Mouse (Mus musculus) stomach, embryonic 16.5 days (tissue): ENCODE measurements around the gene Pgam1. TPM values are rescaled to one million over a fixed set of nuclear protein-coding genes. Genes with fewer than 3 reads are reported as not detected.
"Not testable (repeated sequence)": the region's sequence is repeated elsewhere in the genome, so short reads cannot be mapped to it uniquely, and the experiment has no call there.

ENCODE experiments used
- ATAC-seq: fragments of 200-750 bp; cut with Nextera tagmentation; 2 replicates; pipeline ENCODE4 v1.8.0; 2017; ENCODE audit warnings: moderate number of reproducible peaks, moderate TSS enrichment; ENCODE audit not compliant: insufficient read depth, low FRiP score
- H3K27ac ChIP-seq: fragments of 300-500 bp; sonication (generic); 2 replicates; pipeline ENCODE4 v1.5.1; 2014; ENCODE audit warnings: low read length
- H3K27me3 ChIP-seq: fragments of 300-500 bp; sonication (generic); 2 replicates; pipeline ENCODE4 v1.6.1; 2014; ENCODE audit warnings: low read length, control low read depth, mixed read lengths; ENCODE audit not compliant: control insufficient read depth, insufficient read depth
- H3K36me3 ChIP-seq: fragments of 300-500 bp; sonication (generic); 2 replicates; pipeline ENCODE4 v1.6.1; 2014; ENCODE audit warnings: low read length; ENCODE audit not compliant: control insufficient read depth, insufficient read depth
- H3K4me1 ChIP-seq: fragments of 300-500 bp; sonication (generic); 2 replicates; pipeline ENCODE4 v1.6.1; 2014; ENCODE audit warnings: low read length, control low read depth, mixed read lengths; ENCODE audit not compliant: control insufficient read depth, insufficient read depth
- H3K4me2 ChIP-seq: fragments of 300-500 bp; sonication (generic); 2 replicates; pipeline ENCODE4 v1.6.1; 2014; ENCODE audit warnings: low read depth, low read length, mixed read lengths
- H3K4me3 ChIP-seq: fragments of 300-500 bp; sonication (generic); replicated peaks from 2 replicates; pipeline ENCODE4 v1.5.1; 2014; ENCODE audit warnings: mild to moderate bottlenecking, low read length
- H3K9ac ChIP-seq: fragments of 300-500 bp; sonication (generic); 2 replicates; pipeline ENCODE4 v1.6.1; 2014; ENCODE audit warnings: low read length
- H3K9me3 ChIP-seq: fragments of 300-500 bp; sonication (generic); replicated peaks from 2 replicates; pipeline ENCODE4 v1.6.1; 2016; ENCODE audit warnings: low read length, control low read depth; ENCODE audit not compliant: control insufficient read depth
- WGBS: fragments of 180-500 bp; shearing (Covaris S2); extraction: QIAGEN DNeasy Blood & Tissue Kit; methylation state at CpG from one replicate; pipeline ENCODE4 v1.1.7; 2014; 5-methylcytosine and 5-hydroxymethylcytosine counted together
- polyA plus RNA-seq: library from polyadenylated mRNA; unstranded; fragments of >200 nt; fragmentation: Nextera tagmentation; extraction: Ambion mirVana; gene quantifications from 2 replicates; pipeline ENCODE4 v1.2.1, GENCODE M21; 2015

The Pgam1 gene
- polyA plus RNA-seq, 1 experiment from 2014 or later, result 706 TPM

GRCm38 (mm10) chr19:41906311-41907078 lies 5.2 kb upstream of the Pgam1 start:
- no peak overlapping the region for H3K4me3 ChIP-seq
- H3K9ac ChIP-seq, result no peak overlapping the region
- peaks cover 14% of the 10 kb centered on the region for H3K4me1 ChIP-seq
- H3K27ac ChIP-seq, result peak overlapping the region; percentile 85
- peak overlapping the region; percentile 6; the same call in 1 of the 2 replicates for H3K4me2 ChIP-seq
- no peaks in the 10 kb centered on the region for H3K36me3 ChIP-seq
- WGBS, result 41% methylated on average over 6 of the region's 6 CpGs
- H3K9me3 ChIP-seq, result no peaks in the 10 kb centered on the region
- peak; percentile 32; the same call in 1 of the 2 replicates for ATAC-seq
- H3K27me3 ChIP-seq, result no peaks in the 10 kb centered on the region

GRCm38 (mm10) chr19:41907079-41907760 lies 4.5 kb upstream of the Pgam1 start:
- Histone ChIP-seq H3K27ac (peak overlapping the region; percentile 85), H3K9me3 (no peaks in the 10 kb centered on the region), H3K9ac (no peak overlapping the region), H3K27me3 (no peaks in the 10 kb centered on the region), H3K4me3 (no peak overlapping the region), H3K4me1 (peaks cover 14% of the 10 kb centered on the region), H3K4me2 (peak overlapping the region; percentile 6; the same call in 1 of the 2 replicates), H3K36me3 (no peaks in the 10 kb centered on the region)
- 28% methylated on average over 8 of the region's 8 CpGs for WGBS
- ATAC-seq, result no peak

- H3K4me2 ChIP-seq, result no peak overlapping the region
- peaks cover 23% of the 10 kb centered on the region for H3K4me1 ChIP-seq
- WGBS, result 86% methylated on average over 3 of the region's 3 CpGs
- no peak overlapping the region for H3K9ac ChIP-seq
- no peak for ATAC-seq
- no peak overlapping the region for H3K27ac ChIP-seq
- no peak overlapping the region for H3K4me3 ChIP-seq
- no peaks in the 10 kb centered on the region for H3K27me3 ChIP-seq
- no peaks in the 10 kb centered on the region for H3K36me3 ChIP-seq
- no peaks in the 10 kb centered on the region for H3K9me3 ChIP-seq
Measured at GRCm38 (mm10) chr19:41908736-41909135, 3.0 kb upstream of the Pgam1 start.

- H3K4me3 ChIP-seq, result no peak overlapping the region
- peaks cover 32% of the 10 kb centered on the region for H3K4me1 ChIP-seq
- no peak overlapping the region for H3K4me2 ChIP-seq
- H3K27ac ChIP-seq, result 0 out of 2 replicates have a peak overlapping the region, but pooled peaks have one; percentile 96
- no peak overlapping the region for H3K9ac ChIP-seq
- H3K9me3 ChIP-seq, result no peaks in the 10 kb centered on the region
- 80% methylated on average over 2 of the region's 2 CpGs for WGBS
- no peak for ATAC-seq
- no peaks in the 10 kb centered on the region for H3K36me3 ChIP-seq
- H3K27me3 ChIP-seq, result no peaks in the 10 kb centered on the region
Measured at GRCm38 (mm10) chr19:41910396-41910795, 1.3 kb upstream of the Pgam1 start.

DNA sequence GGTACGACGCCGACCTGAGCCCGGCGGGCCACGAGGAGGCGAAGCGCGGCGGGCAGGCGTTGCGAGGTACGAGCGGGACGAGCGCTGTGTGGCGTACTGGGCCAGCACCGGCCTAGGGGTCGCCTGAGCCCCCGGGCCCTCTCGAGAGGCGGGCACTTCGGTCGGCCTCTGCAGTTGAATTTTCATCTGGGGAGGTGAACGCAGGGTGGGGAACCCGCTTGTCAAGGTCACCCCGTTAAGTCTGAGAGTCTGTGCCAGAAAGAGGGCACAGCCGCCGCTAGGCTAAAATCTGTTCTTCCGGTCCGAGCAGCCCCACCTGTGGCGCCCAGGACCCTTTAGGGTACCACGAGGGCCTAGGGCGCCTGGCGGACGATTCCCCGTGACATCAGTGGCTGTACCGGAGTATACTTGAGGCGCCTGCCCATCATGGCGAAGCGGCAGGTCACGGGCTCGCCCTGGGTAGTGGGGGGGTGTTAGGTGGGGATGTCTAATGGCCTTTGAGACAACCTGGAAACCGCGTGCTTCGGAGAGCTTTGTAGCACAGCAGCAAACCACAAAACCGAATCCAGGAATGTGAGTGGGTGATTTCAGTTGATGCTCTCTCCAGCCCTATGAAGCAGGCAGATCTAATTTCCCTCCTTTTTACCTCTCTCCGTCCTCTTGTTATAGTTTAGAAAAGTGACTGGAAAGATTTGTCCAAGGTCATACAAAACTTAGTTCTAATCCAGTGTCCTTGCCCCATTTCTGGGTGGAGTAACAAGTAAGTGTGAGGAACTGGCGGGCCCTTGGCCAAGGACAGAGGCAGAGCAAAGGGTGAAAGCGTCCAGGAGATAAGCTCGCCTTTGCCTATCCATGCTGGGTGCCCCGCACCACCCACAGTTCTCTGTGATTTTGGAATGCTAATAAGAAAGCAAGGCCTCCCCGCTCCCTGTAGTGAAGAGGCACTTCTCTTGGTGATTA lies 678 bp downstream of the Pgam1 start:
- WGBS, result under 1% methylated on average over 53 of the region's 53 CpGs
- Histone ChIP-seq H3K4me1 (peaks cover 24% of the 10 kb centered on the region), H3K27ac (peak overlapping the region; percentile 92), H3K27me3 (no peaks in the 10 kb centered on the region), H3K4me3 (peak overlapping the region; percentile 100), H3K36me3 (peaks cover 13% of the 10 kb centered on the region; the same call in 1 of the 2 replicates), H3K4me2 (peak overlapping the region; percentile 82), H3K9ac (peak overlapping the region; percentile 100), H3K9me3 (no peaks in the 10 kb centered on the region)
- ATAC-seq, result peak; percentile 34

- peaks cover 17% of the 10 kb centered on the region for H3K36me3 ChIP-seq
- H3K9ac ChIP-seq, result peak overlapping the region; percentile 100
- H3K9me3 ChIP-seq, result no peaks in the 10 kb centered on the region
- no peak for ATAC-seq
- peaks cover 18% of the 10 kb centered on the region for H3K4me1 ChIP-seq
- 43% methylated on average over 6 of the region's 6 CpGs for WGBS
- H3K27me3 ChIP-seq, result no peaks in the 10 kb centered on the region
- H3K4me2 ChIP-seq, result peak overlapping the region; percentile 82
- H3K27ac ChIP-seq, result peak overlapping the region; percentile 92; the same call in 1 of the 2 replicates
- H3K4me3 ChIP-seq, result peak overlapping the region; percentile 100
Measured at GRCm38 (mm10) chr19:41913774-41914591, 2.3 kb downstream of the Pgam1 start.

DNA sequence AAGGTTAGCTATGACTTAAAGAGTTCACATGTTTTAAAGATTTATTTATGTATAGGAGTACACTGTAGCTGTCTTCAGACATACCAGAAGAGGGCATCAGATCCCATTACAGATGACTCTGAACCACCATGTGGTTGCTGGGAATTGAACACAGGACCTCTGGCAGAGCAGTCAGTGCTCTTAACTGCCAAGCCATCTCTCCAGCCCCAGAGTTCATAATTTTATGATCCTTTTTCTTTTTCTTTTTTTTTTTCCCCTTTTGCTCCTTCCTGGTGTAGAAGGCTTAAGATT lies 2.8 kb downstream of the Pgam1 start:
- H3K9ac ChIP-seq, result peak overlapping the region; percentile 26; the same call in 1 of the 2 replicates
- peak overlapping the region; percentile 82 for H3K4me2 ChIP-seq
- not testable (repeated sequence) for ATAC-seq, H3K27ac ChIP-seq, H3K9me3 ChIP-seq, H3K27me3 ChIP-seq
- 0 out of 2 replicates have a peak overlapping the region, but pooled peaks have one; percentile 100 for H3K4me3 ChIP-seq
- H3K4me1 ChIP-seq, result peaks cover 18% of the 10 kb centered on the region
- H3K36me3 ChIP-seq, result peaks cover 23% of the 10 kb centered on the region

- Histone ChIP-seq H3K36me3 (peaks cover 23% of the 10 kb centered on the region), H3K4me2 (no peak overlapping the region), H3K4me3 (no peak overlapping the region), H3K27ac (no peak overlapping the region), H3K9ac (no peak overlapping the region), H3K4me1 (peaks cover 18% of the 10 kb centered on the region), H3K9me3 (no peaks in the 10 kb centered on the region), H3K27me3 (no peaks in the 10 kb centered on the region)
- ATAC-seq, result no peak
- 91% methylated on average over 3 of the region's 3 CpGs for WGBS
Measured at GRCm38 (mm10) chr19:41915294-41915693, 3.6 kb downstream of the Pgam1 start.
